Mouse (Mus musculus) heart, adult 8-10 months (tissue): ENCODE data around the gene Ppef2. TPM values are rescaled to one million over a fixed set of nuclear protein-coding genes. Genes with fewer than 3 reads are reported as not detected.
A peak's percentile ranks its signal among the peaks of the same experiment; 100 is the strongest.

Source experiments
- DNase-seq: peaks from one replicate; pipeline ENCODE4 v3.0.0; 2022; ENCODE audit warnings: low spot score
- total RNA-seq, 4 experiments: library from RNA; stranded (reverse); gene quantifications; 2 replicates each; pipeline ENCODE4 v1.2.4; 2022

The Ppef2 gene
- total RNA-seq, 4 experiments from 2014 or later: not detected

- DNase-seq: peak; percentile 56
Observed at GRCm38 (mm10) chr5:92239333-92240232, 16.5 kb downstream of the Ppef2 start.

- DNase-seq: no peak
Observed at GRCm38 (mm10) chr5:92234939-92235557, 21.0 kb downstream of the Ppef2 start.

- no peak for DNase-seq
Observed at GRCm38 (mm10) chr5:92233366-92233765, 22.7 kb downstream of the Ppef2 start.

- no peak for DNase-seq
Observed at GRCm38 (mm10) chr5:92231836-92232235, 24.2 kb downstream of the Ppef2 start.

GRCm38 (mm10) chr5:92230306-92230705 lies 25.8 kb downstream of the Ppef2 start:
- DNase-seq: no peak

GRCm38 (mm10) chr5:92229514-92229913 lies 26.6 kb downstream of the Ppef2 start:
- no peak for DNase-seq

GRCm38 (mm10) chr5:92228776-92229175 lies 27.3 kb downstream of the Ppef2 start:
- no peak for DNase-seq

- DNase-seq: no peak
Observed at GRCm38 (mm10) chr5:92227782-92228181, 28.3 kb downstream of the Ppef2 start.

- DNase-seq: no peak
Observed at GRCm38 (mm10) chr5:92220287-92220902, 35.7 kb downstream of the Ppef2 start.

GRCm38 (mm10) chr5:92219826-92220225 lies 36.3 kb downstream of the Ppef2 start:
- no peak for DNase-seq

- DNase-seq: no peak
Observed at GRCm38 (mm10) chr5:92218915-92219793, 36.9 kb downstream of the Ppef2 start.

GRCm38 (mm10) chr5:92215308-92215707 lies 40.8 kb downstream of the Ppef2 start, which contains the start of gene U90926:
Gene U90926 (minus strand): TSS chr5:92215408.
- no peak for DNase-seq

- no peak for DNase-seq
Observed at GRCm38 (mm10) chr5:92212231-92212630, 43.8 kb downstream of the Ppef2 start.

GRCm38 (mm10) chr5:92210205-92210604 lies 45.9 kb downstream of the Ppef2 start:
- DNase-seq: no peak

GRCm38 (mm10) chr5:92206121-92206520 lies 50.0 kb downstream of the Ppef2 start:
- no peak for DNase-seq

- DNase-seq: peak; percentile 19
Observed at GRCm38 (mm10) chr5:92205706-92206105, 50.4 kb downstream of the Ppef2 start.

GRCm38 (mm10) chr5:92205184-92205583 lies 50.9 kb downstream of the Ppef2 start:
- DNase-seq: no peak

- no peak for DNase-seq
Observed at GRCm38 (mm10) chr5:92204162-92205036, 51.7 kb downstream of the Ppef2 start.

GRCm38 (mm10) chr5:92198266-92198665 lies 57.8 kb downstream of the Ppef2 start:
- peak; percentile 7 for DNase-seq
